Mouse (Mus musculus) embryonic facial prominence, embryonic 14.5 days (tissue): ENCODE results near the gene Plch1. TPM values are rescaled to one million over a fixed set of nuclear protein-coding genes. Genes with fewer than 3 reads are reported as not detected.
A peak's percentile ranks its signal among the peaks of the same experiment; 100 is the strongest.

ENCODE experiments used
- ATAC-seq: fragments of 200-750 bp; cut with Nextera tagmentation; 2 replicates; pipeline ENCODE4 v1.8.0; 2017; ENCODE audit warnings: low read depth, moderate number of reproducible peaks, moderate TSS enrichment
- DNase-seq: peaks from one replicate; pipeline ENCODE4 v3.0.0-alpha.2; 2015; ENCODE audit warnings: low spot score
- H3K27ac ChIP-seq: fragments of 300-500 bp; sonication (generic); replicated peaks from 2 replicates; pipeline ENCODE4 v1.5.1; 2014; ENCODE audit warnings: low read depth, mild to moderate bottlenecking, low read length, moderate library complexity
- H3K27me3 ChIP-seq: fragments of 300-500 bp; sonication (generic); replicated peaks from 2 replicates; pipeline ENCODE4 v1.6.1; 2014; ENCODE audit warnings: low read length; ENCODE audit not compliant: control insufficient read depth, insufficient read depth
- H3K36me3 ChIP-seq: fragments of 300-500 bp; sonication (generic); 2 replicates; pipeline ENCODE4 v1.6.1; 2014; ENCODE audit warnings: low read length, mixed read lengths; ENCODE audit not compliant: control insufficient read depth, insufficient read depth
- H3K4me1 ChIP-seq: fragments of 300-500 bp; sonication (generic); 2 replicates; pipeline ENCODE4 v1.6.1; 2014; ENCODE audit warnings: antibody characterized with exemption, low read length; ENCODE audit not compliant: control insufficient read depth, insufficient read depth
- H3K4me2 ChIP-seq: fragments of 300-500 bp; sonication (generic); 2 replicates; pipeline ENCODE4 v1.6.1; 2014; ENCODE audit warnings: low read depth, mild to moderate bottlenecking, low read length, moderate library complexity, mixed read lengths
- H3K4me3 ChIP-seq: fragments of 300-500 bp; sonication (generic); 2 replicates; pipeline ENCODE4 v1.5.1; 2014; ENCODE audit warnings: low read depth, mild to moderate bottlenecking, low read length
- H3K9ac ChIP-seq: fragments of 300-500 bp; sonication (generic); 2 replicates; pipeline ENCODE4 v1.6.1; 2014; ENCODE audit warnings: low read depth, mild to moderate bottlenecking, low read length, moderate library complexity, mixed read lengths
- H3K9me3 ChIP-seq: fragments of 300-500 bp; sonication (generic); 2 replicates; pipeline ENCODE4 v1.6.1; 2016; ENCODE audit warnings: low read length; ENCODE audit not compliant: control insufficient read depth
- WGBS: fragments of 180-500 bp; shearing (Covaris S2); extraction: QIAGEN DNeasy Blood & Tissue Kit; methylation state at CpG from one replicate; pipeline ENCODE4 v1.1.7; 2014; 5-methylcytosine and 5-hydroxymethylcytosine counted together
- polyA plus RNA-seq: library from polyadenylated mRNA; unstranded; fragments of >200 nt; fragmentation: Nextera tagmentation; extraction: Ambion mirVana; gene quantifications from 2 replicates; pipeline ENCODE4 v1.2.1, GENCODE M21; 2014

Plch1 gene
- polyA plus RNA-seq, 1 experiment from 2014 or later = 2.8 TPM

DNA sequence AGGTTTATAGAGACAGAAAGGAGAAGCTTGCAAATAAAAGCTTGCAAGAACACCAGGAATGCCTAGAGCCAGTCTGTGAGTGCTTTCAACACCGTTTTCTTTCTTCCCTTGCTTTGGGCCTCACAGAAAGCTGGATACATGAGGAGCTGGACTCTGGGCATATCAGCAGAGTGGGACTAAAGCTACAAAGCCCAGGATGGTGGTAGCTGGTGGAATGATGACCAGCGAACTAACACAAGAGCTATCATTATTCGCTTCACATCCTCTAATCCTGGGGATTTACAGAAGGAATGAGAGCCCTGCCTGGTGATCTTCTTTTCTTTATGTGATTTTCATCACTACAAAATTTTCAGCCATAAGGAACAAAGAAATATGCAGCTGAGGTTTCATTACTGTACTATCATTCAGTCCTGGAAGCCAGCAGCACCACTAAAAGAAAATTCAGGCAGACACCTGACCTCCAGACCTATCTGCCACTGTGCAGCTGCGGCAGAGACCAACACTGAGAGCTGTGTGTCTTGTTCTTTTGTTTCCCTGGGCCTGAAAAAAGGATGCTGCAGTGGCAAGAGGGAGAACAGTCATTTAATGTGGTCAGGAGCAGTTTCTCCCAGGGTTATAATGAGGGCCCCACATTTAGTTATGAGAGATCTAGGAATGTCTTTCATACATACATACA is 172.5 kb downstream of the Plch1 start:
- Histone ChIP-seq H3K4me1 (no peaks in the 10 kb centered on the region), H3K4me2 (no peak overlapping the region), H3K36me3 (no peaks in the 10 kb centered on the region), H3K27ac (no peak overlapping the region), H3K4me3 (no peak overlapping the region), H3K9me3 (no peaks in the 10 kb centered on the region), H3K9ac (no peak overlapping the region), H3K27me3 (no peaks in the 10 kb centered on the region)
- ATAC-seq (no peak), DNase-seq (no peak)
- 79% methylated on average over 4 of the region's 4 CpGs for WGBS

GRCm38 (mm10) chr3:63693694-63694093 is 205.6 kb downstream of the Plch1 start:
- Histone ChIP-seq H3K27me3 (no peaks in the 10 kb centered on the region), H3K4me1 (no peaks in the 10 kb centered on the region), H3K36me3 (no peaks in the 10 kb centered on the region), H3K9me3 (no peaks in the 10 kb centered on the region), H3K4me2 (no peak overlapping the region), H3K4me3 (no peak overlapping the region), H3K27ac (no peak overlapping the region), H3K9ac (no peak overlapping the region)
- no peak for ATAC-seq
- DNase-seq = no peak
- 74% methylated on average over 2 of the region's 2 CpGs for WGBS

DNA sequence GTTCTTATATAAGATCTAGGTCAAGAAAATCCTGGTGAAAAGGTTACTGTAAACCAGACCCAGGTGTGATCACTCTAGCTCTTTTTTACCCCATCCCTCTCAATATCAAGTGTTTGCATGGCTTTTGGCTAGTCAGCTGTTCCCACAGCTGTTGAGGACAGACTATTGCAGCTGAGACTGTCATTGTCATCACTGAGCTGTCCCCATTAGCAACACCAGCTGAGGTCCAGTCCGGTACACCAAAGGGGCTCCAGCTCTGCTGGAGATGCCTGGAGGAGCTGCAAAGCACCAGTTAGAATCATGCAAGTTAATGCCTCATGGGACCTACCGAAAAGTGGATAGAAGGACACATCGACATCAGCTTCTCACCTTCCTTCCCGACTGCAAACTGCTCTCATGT is 206.5 kb downstream of the Plch1 start:
- no peak for ATAC-seq
- Histone ChIP-seq H3K9me3 (no peaks in the 10 kb centered on the region), H3K27ac (no peak overlapping the region), H3K36me3 (no peaks in the 10 kb centered on the region), H3K4me3 (no peak overlapping the region), H3K4me2 (no peak overlapping the region), H3K27me3 (no peaks in the 10 kb centered on the region), H3K4me1 (no peaks in the 10 kb centered on the region), H3K9ac (no peak overlapping the region)
- WGBS = 81% methylated on average over 4 of the region's 4 CpGs
- no peak for DNase-seq

GRCm38 (mm10) chr3:63668779-63669178 is 230.5 kb downstream of the Plch1 start:
- WGBS = 57% methylated on average over 4 of the region's 4 CpGs
- Histone ChIP-seq H3K9ac (no peak overlapping the region), H3K36me3 (no peaks in the 10 kb centered on the region), H3K4me3 (no peak overlapping the region), H3K4me2 (no peak overlapping the region), H3K9me3 (no peaks in the 10 kb centered on the region), H3K27ac (no peak overlapping the region), H3K27me3 (no peaks in the 10 kb centered on the region), H3K4me1 (no peaks in the 10 kb centered on the region)
- DNase-seq (peak; percentile 19), ATAC-seq (no peak)

- no peak overlapping the region for H3K4me3 ChIP-seq
- H3K9me3 ChIP-seq = no peaks in the 10 kb centered on the region
- no peaks in the 10 kb centered on the region for H3K36me3 ChIP-seq
- 65% methylated on average over 3 of the region's 3 CpGs for WGBS
- no peak overlapping the region for H3K27ac ChIP-seq
- no peak overlapping the region for H3K9ac ChIP-seq
- DNase-seq = no peak
- H3K4me2 ChIP-seq = no peak overlapping the region
- no peaks in the 10 kb centered on the region for H3K27me3 ChIP-seq
- H3K4me1 ChIP-seq = no peaks in the 10 kb centered on the region
- ATAC-seq = no peak
Measured at GRCm38 (mm10) chr3:63665307-63665706, 234.0 kb downstream of the Plch1 start.

DNA sequence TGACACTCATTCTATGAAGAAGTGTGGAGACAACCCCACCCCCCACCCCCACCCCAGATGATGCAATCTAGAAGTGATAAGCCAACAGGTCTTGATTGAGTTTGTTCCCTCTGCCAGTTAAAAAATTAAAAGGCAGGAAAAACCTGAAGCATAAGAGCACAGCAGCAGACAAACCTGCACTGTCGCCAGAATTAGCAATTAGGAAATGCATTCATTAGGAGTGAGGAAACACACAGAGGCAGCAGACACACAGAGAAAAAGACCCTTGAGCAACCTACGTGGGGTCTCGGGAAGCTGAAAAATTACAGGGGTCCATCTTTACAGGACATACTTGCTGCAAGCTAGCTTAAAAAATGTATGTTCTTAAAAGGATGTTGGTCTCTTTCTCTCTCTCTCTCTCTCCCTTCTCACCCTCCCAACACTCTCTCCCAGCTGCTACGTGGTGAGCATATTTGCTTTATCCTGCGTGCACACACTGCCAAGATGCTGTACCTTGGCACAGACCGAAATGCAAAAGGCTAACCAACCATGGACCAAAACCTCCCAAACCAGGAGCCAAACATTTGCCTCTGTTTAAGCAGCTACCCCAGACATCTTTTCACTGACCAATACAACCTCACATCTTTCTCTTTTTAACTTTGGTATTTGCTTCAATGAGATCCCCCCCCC is 234.6 kb downstream of the Plch1 start:
- DNase-seq (no peak), ATAC-seq (no peak)
- Histone ChIP-seq H3K4me1 (no peaks in the 10 kb centered on the region), H3K9me3 (no peaks in the 10 kb centered on the region), H3K36me3 (no peaks in the 10 kb centered on the region), H3K27me3 (no peaks in the 10 kb centered on the region), H3K9ac (no peak overlapping the region), H3K27ac (no peak overlapping the region), H3K4me3 (no peak overlapping the region), H3K4me2 (no peak overlapping the region)
- WGBS = 60% methylated on average over 6 of the region's 6 CpGs

Other genes with a start within 250 kb of the Plch1 start
- 7.0 and 8.5 TPM in 2 replicates for gene E130311K13Rik, start 30.0 kb upstream of the Plch1 start, polyA plus RNA-seq
- gene Slc33a1, start 65.3 kb upstream of the Plch1 start, polyA plus RNA-seq = 15.1 and 16.7 TPM in 2 replicates
- 36.5 and 41.5 TPM in 2 replicates for gene Gmps, start 76.6 kb upstream of the Plch1 start, polyA plus RNA-seq
- gene Vmn2r1, start 182.1 kb upstream of the Plch1 start, polyA plus RNA-seq = 0.07 and 0.14 TPM in 2 replicates
- not detected in 2 replicates for gene Vmn2r2, start 242.5 kb upstream of the Plch1 start, polyA plus RNA-seq